Mouse (Mus musculus): ENCODE measurements around the gene Tet3. TPM values are rescaled to one million over a fixed set of nuclear protein-coding genes. Genes with fewer than 3 reads are reported as not detected.

Gene Tet3
- polyA plus RNA-seq, 1 experiment = 7.4 TPM

DNA sequence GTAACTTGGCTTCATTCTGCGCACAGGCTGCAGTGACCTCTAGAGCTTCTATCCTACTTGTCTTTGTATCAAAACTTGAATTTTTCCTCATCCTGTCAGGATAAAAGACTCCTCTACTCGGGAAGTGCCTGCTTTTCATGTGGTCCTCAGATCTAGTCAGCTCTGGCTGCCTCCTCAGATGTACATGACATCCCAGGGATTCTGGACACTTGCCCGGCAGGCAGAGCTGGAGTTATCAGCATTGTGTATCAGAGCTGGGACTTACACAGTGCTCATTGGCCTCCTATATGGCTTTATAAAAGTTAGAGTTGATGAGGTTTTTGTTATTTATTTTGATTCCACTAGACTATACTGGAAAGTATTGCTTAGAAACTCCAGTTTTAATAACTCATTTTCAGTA lies 117.5 kb downstream of the Tet3 start:
- H3K4me1 ChIP-seq (ENCODE audit: control insufficient read depth, insufficient read depth, low read length) = no peaks in the 10 kb centered on the region
- no peaks in the 10 kb centered on the region for H3K27me3 ChIP-seq (ENCODE audit: control insufficient read depth, insufficient read depth, low read length, poor library complexity, severe bottlenecking)
- peaks cover 38% of the 10 kb centered on the region for H3K36me3 ChIP-seq (ENCODE audit: control insufficient read depth, insufficient read depth, low read length, poor library complexity, severe bottlenecking)
- H3K9me3 ChIP-seq (replicated peaks; ENCODE audit: control insufficient read depth, insufficient read depth, low read length, poor library complexity, severe bottlenecking) = no peaks in the 10 kb centered on the region
- no peak overlapping the region for H3K27ac ChIP-seq (ENCODE audit: insufficient read depth, low read length)
- H3K4me3 ChIP-seq (ENCODE audit: low read depth, low read length) = no peak overlapping the region
- TF ChIP-seq CTCF (IDR thresholded peaks at IDR 0.05; ENCODE audit: low read depth, low read length) = no peak
- no peak for TF ChIP-seq POLR2A (IDR thresholded peaks at IDR 0.05; ENCODE audit: insufficient read depth, low read length)
- TF ChIP-seq EP300 (IDR thresholded peaks at IDR 0.05; ENCODE audit: insufficient read depth, low read depth, low read length) = no peak
- H3K9ac ChIP-seq (ENCODE audit: low read depth, poor library complexity, severe bottlenecking) = no peak overlapping the region

- peaks cover 31% of the 10 kb centered on the region for H3K36me3 ChIP-seq (ENCODE audit: control insufficient read depth, insufficient read depth, low read length, poor library complexity, severe bottlenecking)
- H3K4me1 ChIP-seq (ENCODE audit: control insufficient read depth, insufficient read depth, low read length) = no peaks in the 10 kb centered on the region
- no peak overlapping the region for H3K4me3 ChIP-seq (ENCODE audit: low read depth, low read length)
- no peak overlapping the region for H3K9ac ChIP-seq (ENCODE audit: low read depth, poor library complexity, severe bottlenecking)
- TF ChIP-seq EP300 (IDR thresholded peaks at IDR 0.05; ENCODE audit: insufficient read depth, low read depth, low read length) = no peak
- no peak for TF ChIP-seq POLR2A (IDR thresholded peaks at IDR 0.05; ENCODE audit: insufficient read depth, low read length)
- TF ChIP-seq CTCF (IDR thresholded peaks at IDR 0.05; ENCODE audit: low read depth, low read length) = no peak
- H3K27me3 ChIP-seq (ENCODE audit: control insufficient read depth, insufficient read depth, low read length, poor library complexity, severe bottlenecking) = no peaks in the 10 kb centered on the region
- no peaks in the 10 kb centered on the region for H3K9me3 ChIP-seq (replicated peaks; ENCODE audit: control insufficient read depth, insufficient read depth, low read length, poor library complexity, severe bottlenecking)
- H3K27ac ChIP-seq (ENCODE audit: insufficient read depth, low read length) = no peak overlapping the region
These were observed 131.2 kb downstream of the Tet3 start for GRCm38 (mm10) chr6:83327591-83328190.

GRCm38 (mm10) chr6:83326761-83327160 lies 132.1 kb downstream of the Tet3 start:
- Histone ChIP-seq H3K27me3 (ENCODE audit: control insufficient read depth, insufficient read depth, low read length, poor library complexity, severe bottlenecking) (no peaks in the 10 kb centered on the region), H3K4me3 (ENCODE audit: low read depth, low read length) (peak overlapping the region; percentile 100), H3K27ac (ENCODE audit: insufficient read depth, low read length) (no peak overlapping the region), H3K4me1 (ENCODE audit: control insufficient read depth, insufficient read depth, low read length) (no peaks in the 10 kb centered on the region), H3K9me3 (replicated peaks; ENCODE audit: control insufficient read depth, insufficient read depth, low read length, poor library complexity, severe bottlenecking) (no peaks in the 10 kb centered on the region), H3K36me3 (ENCODE audit: control insufficient read depth, insufficient read depth, low read length, poor library complexity, severe bottlenecking) (peaks cover 24% of the 10 kb centered on the region), H3K9ac (ENCODE audit: low read depth, poor library complexity, severe bottlenecking) (peak overlapping the region; percentile 93)
- TF ChIP-seq POLR2A (IDR thresholded peaks at IDR 0.05; ENCODE audit: insufficient read depth, low read length) (no peak), EP300 (IDR thresholded peaks at IDR 0.05; ENCODE audit: insufficient read depth, low read depth, low read length) (no peak), CTCF (IDR thresholded peaks at IDR 0.05; ENCODE audit: low read depth, low read length) (no peak)

DNA sequence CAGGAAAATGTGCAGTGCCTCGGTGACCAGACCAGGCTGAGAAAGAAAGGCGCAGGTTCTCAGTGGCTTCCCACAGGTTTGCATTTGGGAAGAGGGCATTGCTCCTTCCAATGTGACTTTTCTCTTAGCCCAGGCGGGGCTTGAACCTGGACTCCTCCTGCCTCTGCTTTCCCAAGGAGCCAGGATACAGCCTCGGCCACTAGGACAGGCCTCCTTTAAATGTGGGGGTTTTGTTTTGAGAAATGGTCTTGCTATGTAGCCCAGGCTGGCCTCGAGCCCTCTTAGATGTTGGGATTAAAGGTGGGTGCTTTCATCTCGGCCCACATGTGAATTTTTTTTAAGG lies 132.5 kb downstream of the Tet3 start:
- peaks cover 20% of the 10 kb centered on the region for H3K36me3 ChIP-seq (ENCODE audit: control insufficient read depth, insufficient read depth, low read length, poor library complexity, severe bottlenecking)
- no peaks in the 10 kb centered on the region for H3K27me3 ChIP-seq (ENCODE audit: control insufficient read depth, insufficient read depth, low read length, poor library complexity, severe bottlenecking)
- H3K4me3 ChIP-seq (ENCODE audit: low read depth, low read length) = peak overlapping the region; percentile 100
- no peak for TF ChIP-seq CTCF (IDR thresholded peaks at IDR 0.05; ENCODE audit: low read depth, low read length)
- no peak for TF ChIP-seq POLR2A (IDR thresholded peaks at IDR 0.05; ENCODE audit: insufficient read depth, low read length)
- TF ChIP-seq EP300 (IDR thresholded peaks at IDR 0.05; ENCODE audit: insufficient read depth, low read depth, low read length) = no peak
- H3K9ac ChIP-seq (ENCODE audit: low read depth, poor library complexity, severe bottlenecking) = peak overlapping the region; percentile 93
- H3K27ac ChIP-seq (ENCODE audit: insufficient read depth, low read length) = peak overlapping the region; percentile 32; the same call in 1 of the 2 replicates
- H3K4me1 ChIP-seq (ENCODE audit: control insufficient read depth, insufficient read depth, low read length) = no peaks in the 10 kb centered on the region
- H3K9me3 ChIP-seq (replicated peaks; ENCODE audit: control insufficient read depth, insufficient read depth, low read length, poor library complexity, severe bottlenecking) = no peaks in the 10 kb centered on the region

DNA sequence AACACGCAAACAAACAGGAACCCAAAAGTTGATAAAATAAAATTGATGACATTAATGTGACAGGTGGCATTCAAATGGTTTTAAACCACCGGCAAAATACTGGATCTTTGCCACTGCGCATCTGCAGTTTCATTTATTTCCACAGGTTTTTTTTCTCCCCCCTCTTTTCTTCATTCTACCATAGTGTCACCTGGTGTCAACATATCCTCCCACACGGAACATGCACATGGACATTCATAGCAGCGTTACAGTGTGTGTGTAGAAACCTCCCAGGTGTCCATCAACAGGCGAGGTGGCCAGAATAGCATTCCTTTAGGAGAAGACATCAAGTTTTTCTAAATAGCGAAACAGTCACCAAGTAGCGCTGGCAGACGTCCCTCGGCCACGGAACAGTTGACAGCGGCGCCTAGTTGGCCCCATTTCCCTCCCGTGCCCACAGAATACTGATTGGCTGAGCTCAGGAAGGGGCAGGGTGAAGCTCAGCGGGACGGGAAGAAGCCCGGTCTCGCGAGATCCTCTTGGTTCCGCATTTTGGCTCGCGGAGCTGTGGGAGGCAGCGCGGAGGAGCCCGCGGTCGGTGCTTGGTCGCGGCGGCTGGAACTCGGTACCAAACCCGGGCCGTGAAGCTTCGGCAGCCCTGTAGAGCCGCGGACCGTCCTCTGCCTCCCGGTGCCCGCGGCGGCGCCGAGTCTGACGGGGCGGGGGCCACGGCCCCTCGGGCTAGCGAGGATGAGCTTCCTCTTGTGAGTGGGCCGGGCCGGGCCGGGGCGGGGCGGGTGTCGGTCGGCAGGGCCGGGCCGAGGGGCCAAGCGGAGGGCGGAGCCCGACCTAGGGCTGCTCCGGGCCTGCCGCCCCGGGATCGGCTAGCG lies 133.1 kb downstream of the Tet3 start, which contains the start of the genes Mthfd2 and Mob1a:
Gene Mthfd2, minus strand, starts transcription at position 384 of the 869 bp plus-strand sequence.
Gene Mob1a, plus strand, starts transcription at position 492 of the 869 bp plus-strand sequence.
- Histone ChIP-seq H3K27me3 (ENCODE audit: control insufficient read depth, insufficient read depth, low read length, poor library complexity, severe bottlenecking) (no peaks in the 10 kb centered on the region), H3K4me3 (ENCODE audit: low read depth, low read length) (peak within 1 kb of the TSS; percentile 100), H3K9me3 (replicated peaks; ENCODE audit: control insufficient read depth, insufficient read depth, low read length, poor library complexity, severe bottlenecking) (no peaks in the 10 kb centered on the region), H3K9ac (ENCODE audit: low read depth, poor library complexity, severe bottlenecking) (peak within 1 kb of the TSS; percentile 93), H3K4me1 (ENCODE audit: control insufficient read depth, insufficient read depth, low read length) (no peaks in the 10 kb centered on the region), H3K36me3 (ENCODE audit: control insufficient read depth, insufficient read depth, low read length, poor library complexity, severe bottlenecking) (peaks cover 15% of the 10 kb centered on the region), H3K27ac (ENCODE audit: insufficient read depth, low read length) (peak within 1 kb of the TSS; percentile 32; the same call in 1 of the 2 replicates)
- TF ChIP-seq POLR2A (IDR thresholded peaks at IDR 0.05; ENCODE audit: insufficient read depth, low read length) (peak; percentile 84), CTCF (IDR thresholded peaks at IDR 0.05; ENCODE audit: low read depth, low read length) (no peak)

All from ES-Bruce4 (cell line).